18 mouse cellular contexts compared by ENCODE assay signal in the genomic region with DNA sequence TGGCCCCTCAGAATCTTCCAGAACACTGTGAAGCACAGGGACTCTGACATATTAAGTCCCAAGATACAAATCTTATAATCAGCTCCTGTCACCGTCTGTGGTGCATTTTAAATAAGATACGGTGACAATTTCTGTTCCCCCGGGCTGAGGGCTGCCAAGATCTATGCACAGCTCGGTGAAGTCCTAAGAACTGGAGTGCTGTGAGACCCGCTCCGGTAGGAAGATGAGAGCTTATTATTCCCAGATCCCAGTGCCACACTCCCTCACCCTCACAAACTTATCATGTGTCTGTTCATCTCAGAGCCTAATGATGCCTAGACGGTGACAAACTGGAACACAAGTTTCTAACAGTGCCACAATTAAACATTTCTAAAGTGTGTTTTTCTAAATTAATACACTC.
"Had no signal": no experiment of that assay in that cellular context is flagged by ENCODE, and none has a peak within 500 bp of the region (broad histone marks: within the 10 kb centered on the region; RNA-seq: fewer than 3 reads in every experiment).

No protein-coding gene starts in this region.

- H3K4me1 ChIP-seq: liver, embryonic 13.5 days; liver, embryonic 15.5 days; lung, embryonic 15.5 days; megakaryocyte, embryonic 14.5 days; neural tube, embryonic 12.5 days; stomach, embryonic 15.5 days had no signal

- H3K9ac ChIP-seq: liver, embryonic 13.5 days; liver, embryonic 15.5 days; liver, postnatal 0 days; lung, embryonic 15.5 days; neural tube, embryonic 12.5 days; stomach, embryonic 15.5 days had no signal

- ATAC-seq: liver, postnatal 0 days; lung, postnatal 0 days had no signal

- H3K4me2 ChIP-seq: liver, embryonic 13.5 days; liver, embryonic 15.5 days; lung, embryonic 15.5 days; neural tube, embryonic 12.5 days; stomach, embryonic 15.5 days had no signal

- H3K27me3 ChIP-seq: liver, embryonic 13.5 days; liver, embryonic 15.5 days; lung, embryonic 15.5 days; megakaryocyte, embryonic 14.5 days; neural tube, embryonic 12.5 days; stomach, embryonic 15.5 days had no signal

- H3K9me3 ChIP-seq: liver, embryonic 13.5 days; liver, embryonic 15.5 days; lung, embryonic 15.5 days; megakaryocyte, embryonic 14.5 days; neural tube, embryonic 12.5 days; stomach, embryonic 15.5 days had no signal

- H3K27ac ChIP-seq: liver, embryonic 13.5 days; liver, embryonic 15.5 days; lung, embryonic 15.5 days; macrophage; neural tube, embryonic 12.5 days; stomach, embryonic 15.5 days; stomach, postnatal 0 days had no signal

- H3K4me3 ChIP-seq: liver, embryonic 13.5 days; liver, embryonic 15.5 days; lung, embryonic 15.5 days; megakaryocyte, embryonic 14.5 days; neural tube, embryonic 12.5 days; stomach, embryonic 15.5 days had no signal

- H3K36me3 ChIP-seq: liver, embryonic 13.5 days; liver, embryonic 15.5 days; lung, embryonic 15.5 days; neural tube, embryonic 12.5 days; stomach, embryonic 15.5 days had no signal

- DNase-seq: liver, embryonic 13.5 days; liver, postnatal 0 days; lung, adult 2 months; lung, postnatal 14 days; lung, postnatal 36 days; midbrain, embryonic 14.5 days; right cerebral cortex, postnatal 14 days; thymus, adult 2 months; thymus, postnatal 25 days; thymus, postnatal 4 days had no signal
